Mouse (Mus musculus): ENCODE results near the gene Rptor. TPM values are rescaled to one million over a fixed set of nuclear protein-coding genes. Genes with fewer than 3 reads are reported as not detected.

Rptor gene
- polyA plus RNA-seq, 1 experiment, result 26.2 TPM

GRCm38 (mm10) chr11:119781165-119781564 is 178.5 kb downstream of the Rptor start:
- DNase-seq, result no peak
- no peak for TF ChIP-seq POLR2A (IDR thresholded peaks at IDR 0.05; ENCODE audit: borderline replicate concordance, extremely low read depth, low read depth, low read length)
- TF ChIP-seq CTCF (IDR thresholded peaks at IDR 0.05; ENCODE audit: insufficient read depth, low read length), result no peak
- Histone ChIP-seq H3K4me1 (ENCODE audit: control insufficient read depth, insufficient read depth, low read length) (peaks cover 10% of the 10 kb centered on the region), H3K4me3 (replicated peaks; ENCODE audit: extremely low read depth, low read depth, low read length) (no peak overlapping the region)
- 92% methylated on average over 2 of the region's 2 CpGs for WGBS

DNA sequence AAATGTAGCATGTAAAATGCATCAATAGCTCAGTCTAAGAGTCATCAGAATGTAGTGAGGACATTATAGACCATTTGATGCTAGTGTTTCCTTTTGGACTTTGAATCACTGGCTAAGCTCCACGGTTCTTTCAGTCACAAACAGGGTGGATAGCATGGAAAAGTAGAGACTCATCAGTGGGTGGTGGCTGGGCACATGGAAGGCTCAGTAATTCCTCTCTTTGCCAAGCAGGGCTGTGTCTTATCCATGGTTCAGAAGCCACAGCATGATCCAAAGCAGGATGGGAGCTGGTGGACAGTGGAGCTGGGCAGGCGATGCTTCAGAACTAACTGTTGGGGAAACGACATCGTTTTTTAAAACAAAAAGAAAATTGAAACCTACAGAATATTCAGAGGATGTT is 179.0 kb downstream of the Rptor start:
- no peak for DNase-seq
- Histone ChIP-seq H3K4me3 (replicated peaks; ENCODE audit: extremely low read depth, low read depth, low read length) (no peak overlapping the region), H3K4me1 (ENCODE audit: control insufficient read depth, insufficient read depth, low read length) (peaks cover 13% of the 10 kb centered on the region)
- 86% methylated on average over 4 of the region's 4 CpGs for WGBS
- TF ChIP-seq CTCF (IDR thresholded peaks at IDR 0.05; ENCODE audit: insufficient read depth, low read length) (no peak), POLR2A (IDR thresholded peaks at IDR 0.05; ENCODE audit: borderline replicate concordance, extremely low read depth, low read depth, low read length) (no peak)

DNA sequence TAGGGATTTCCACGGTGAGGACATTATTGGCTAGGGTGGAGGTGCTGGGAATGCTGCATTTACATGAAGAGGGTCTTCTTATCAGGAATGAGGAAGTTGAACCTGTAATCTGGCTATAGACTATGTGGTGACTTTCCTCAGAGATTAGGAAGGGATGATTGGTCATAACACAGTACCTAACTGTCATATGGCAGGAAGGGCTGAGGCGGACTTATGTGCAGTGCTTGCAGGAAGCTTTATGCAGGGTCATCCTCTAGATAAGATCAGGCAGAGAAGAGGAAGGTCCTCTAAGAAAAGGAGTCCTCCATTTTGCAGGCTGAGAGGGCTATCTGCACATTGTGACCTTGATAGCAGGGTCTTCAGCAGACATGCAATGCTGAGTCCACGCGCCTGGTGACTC is 180.9 kb downstream of the Rptor start:
- H3K4me1 ChIP-seq (ENCODE audit: control insufficient read depth, insufficient read depth, low read length), result peaks cover 9% of the 10 kb centered on the region
- no peak overlapping the region for H3K4me3 ChIP-seq (replicated peaks; ENCODE audit: extremely low read depth, low read depth, low read length)
- TF ChIP-seq CTCF (IDR thresholded peaks at IDR 0.05; ENCODE audit: insufficient read depth, low read length), result no peak
- no peak for TF ChIP-seq POLR2A (IDR thresholded peaks at IDR 0.05; ENCODE audit: borderline replicate concordance, extremely low read depth, low read depth, low read length)
- WGBS, result 90% methylated on average over 4 of the region's 4 CpGs
- no peak for DNase-seq

GRCm38 (mm10) chr11:119784672-119785341 is 182.1 kb downstream of the Rptor start:
- Histone ChIP-seq H3K4me1 (ENCODE audit: control insufficient read depth, insufficient read depth, low read length) (peaks cover 9% of the 10 kb centered on the region), H3K4me3 (replicated peaks; ENCODE audit: extremely low read depth, low read depth, low read length) (no peak overlapping the region)
- TF ChIP-seq POLR2A (IDR thresholded peaks at IDR 0.05; ENCODE audit: borderline replicate concordance, extremely low read depth, low read depth, low read length), result no peak
- TF ChIP-seq CTCF (IDR thresholded peaks at IDR 0.05; ENCODE audit: insufficient read depth, low read length), result no peak
- no peak for DNase-seq
- WGBS, result 79% methylated on average over 12 of the region's 12 CpGs

- no peak for DNase-seq
- Histone ChIP-seq H3K4me1 (ENCODE audit: control insufficient read depth, insufficient read depth, low read length) (peaks cover 9% of the 10 kb centered on the region), H3K4me3 (replicated peaks; ENCODE audit: extremely low read depth, low read depth, low read length) (no peak overlapping the region)
- WGBS, result 41% methylated on average over 7 of the region's 7 CpGs
- TF ChIP-seq CTCF (IDR thresholded peaks at IDR 0.05; ENCODE audit: insufficient read depth, low read length) (no peak), POLR2A (IDR thresholded peaks at IDR 0.05; ENCODE audit: borderline replicate concordance, extremely low read depth, low read depth, low read length) (no peak)
Measured at GRCm38 (mm10) chr11:119785661-119786384, 183.1 kb downstream of the Rptor start.

DNA sequence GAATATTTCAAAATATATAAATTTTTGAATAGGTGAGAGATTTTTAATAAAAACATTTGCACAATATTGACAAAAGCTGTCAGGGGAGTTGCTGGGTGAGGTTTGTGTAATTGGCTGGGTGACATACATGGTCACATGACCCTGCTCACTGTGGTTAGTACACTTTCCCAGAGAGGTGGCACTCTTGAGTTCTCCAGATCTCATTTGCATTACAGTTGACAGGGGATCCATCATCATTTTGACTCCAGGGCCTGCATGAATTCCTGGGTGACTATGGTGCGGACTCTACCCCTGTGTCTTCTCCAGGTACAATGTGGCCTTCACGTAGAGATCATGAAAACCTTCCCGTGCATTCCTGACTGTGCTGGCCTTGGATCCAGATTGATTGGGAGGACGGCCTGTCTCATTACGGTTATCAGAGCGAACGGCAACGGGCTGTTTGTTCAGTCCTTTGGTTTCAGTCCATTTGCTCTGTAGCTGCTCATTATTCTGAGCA is 183.7 kb downstream of the Rptor start:
- no peak for TF ChIP-seq CTCF (IDR thresholded peaks at IDR 0.05; ENCODE audit: insufficient read depth, low read length)
- no peak for TF ChIP-seq POLR2A (IDR thresholded peaks at IDR 0.05; ENCODE audit: borderline replicate concordance, extremely low read depth, low read depth, low read length)
- H3K4me3 ChIP-seq (replicated peaks; ENCODE audit: extremely low read depth, low read depth, low read length), result no peak overlapping the region
- peaks cover 9% of the 10 kb centered on the region for H3K4me1 ChIP-seq (ENCODE audit: control insufficient read depth, insufficient read depth, low read length)
- WGBS, result 89% methylated on average over 8 of the region's 8 CpGs
- DNase-seq, result no peak

DNA sequence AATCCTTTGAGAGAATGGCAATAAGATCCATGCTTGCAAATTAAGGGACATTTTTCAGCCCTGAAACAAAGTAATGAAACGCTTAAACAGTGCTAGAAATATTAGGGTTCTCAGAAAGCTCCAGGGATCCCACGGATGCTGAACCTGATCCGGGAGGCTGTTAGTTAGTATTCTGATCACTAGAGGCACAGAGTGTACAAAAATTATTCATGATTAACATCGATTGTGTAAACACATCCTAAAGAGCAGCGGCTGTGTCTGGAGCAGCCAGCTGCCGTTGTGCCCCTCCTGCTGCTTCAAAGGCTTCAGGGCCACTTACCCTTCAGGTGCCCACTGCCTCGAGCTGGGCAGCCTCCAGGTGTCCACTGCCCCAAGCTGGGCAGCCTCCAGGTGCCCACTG is 185.8 kb downstream of the Rptor start:
- DNase-seq, result no peak
- WGBS, result 82% methylated on average over 7 of the region's 7 CpGs

DNA sequence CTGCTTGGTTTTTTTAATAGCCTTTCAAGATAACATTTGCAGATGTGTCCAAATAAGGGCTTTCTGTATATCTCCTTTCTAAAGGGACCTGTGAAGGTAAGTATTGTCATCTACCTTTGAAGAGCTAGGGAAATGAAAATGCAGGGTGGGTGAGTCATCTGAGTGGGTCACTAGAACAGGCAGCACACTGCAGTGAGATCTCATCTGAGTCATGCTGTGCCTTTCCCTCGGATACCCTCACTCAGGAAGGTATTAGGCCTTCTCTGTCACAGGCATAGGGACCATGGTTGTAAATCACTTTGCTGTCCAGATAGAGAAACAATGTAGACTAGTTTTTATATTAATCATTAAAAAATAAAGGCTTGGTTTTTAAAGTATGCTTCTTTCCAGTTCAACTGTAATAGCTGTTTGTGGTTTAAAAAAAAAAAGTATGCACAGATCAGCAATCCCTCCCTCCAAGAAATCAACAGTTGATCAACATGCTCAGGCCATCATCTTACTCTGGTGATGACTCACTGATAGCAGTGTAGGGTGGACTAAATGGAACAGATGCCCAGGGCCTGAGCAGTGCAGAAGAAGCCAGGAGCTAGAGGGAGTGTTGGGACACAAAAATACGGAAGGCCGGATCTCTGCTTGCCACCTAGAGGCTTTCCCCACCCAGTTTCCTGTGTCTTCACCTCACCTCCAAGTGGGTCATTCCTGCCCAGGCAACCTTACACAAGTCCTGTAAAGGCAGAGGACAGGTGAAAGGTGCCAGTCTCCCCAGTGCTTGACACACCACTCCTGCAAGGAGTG is 186.4 kb downstream of the Rptor start:
- no peak overlapping the region for H3K4me3 ChIP-seq (replicated peaks; ENCODE audit: extremely low read depth, low read depth, low read length)
- TF ChIP-seq POLR2A (IDR thresholded peaks at IDR 0.05; ENCODE audit: borderline replicate concordance, extremely low read depth, low read depth, low read length) (no peak), CTCF (IDR thresholded peaks at IDR 0.05; ENCODE audit: insufficient read depth, low read length) (no peak)
- no peak for DNase-seq
- WGBS, result 58% methylated on average over 3 of the region's 3 CpGs
- peaks cover 9% of the 10 kb centered on the region for H3K4me1 ChIP-seq (ENCODE audit: control insufficient read depth, insufficient read depth, low read length)

More for the DNA sequence above, 185.8 kb downstream of the Rptor start:
- peaks cover 9% of the 10 kb centered on the region for H3K4me1 ChIP-seq (ENCODE audit: control insufficient read depth, insufficient read depth, low read length)
- TF ChIP-seq POLR2A (IDR thresholded peaks at IDR 0.05; ENCODE audit: borderline replicate concordance, extremely low read depth, low read depth, low read length) (no peak), CTCF (IDR thresholded peaks at IDR 0.05; ENCODE audit: insufficient read depth, low read length) (no peak)
- no peak overlapping the region for H3K4me3 ChIP-seq (replicated peaks; ENCODE audit: extremely low read depth, low read depth, low read length)

- Histone ChIP-seq H3K4me3 (replicated peaks; ENCODE audit: extremely low read depth, low read depth, low read length) (no peak overlapping the region), H3K4me1 (ENCODE audit: control insufficient read depth, insufficient read depth, low read length) (no peaks in the 10 kb centered on the region)
- no peak for TF ChIP-seq POLR2A (IDR thresholded peaks at IDR 0.05; ENCODE audit: borderline replicate concordance, extremely low read depth, low read depth, low read length)
- TF ChIP-seq CTCF (IDR thresholded peaks at IDR 0.05; ENCODE audit: insufficient read depth, low read length), result no peak
- no peak for DNase-seq
- WGBS, result 68% methylated on average over 10 of the region's 10 CpGs
Measured at GRCm38 (mm10) chr11:119791923-119792564, 189.3 kb downstream of the Rptor start.
